Mouse (Mus musculus) stomach, embryonic 16.5 days (tissue): ENCODE data around the gene Rcor3. TPM values are rescaled to one million over a fixed set of nuclear protein-coding genes. Genes with fewer than 3 reads are reported as not detected.

ENCODE experiments used
- ATAC-seq: fragments of 200-750 bp; cut with Nextera tagmentation; 2 replicates; pipeline ENCODE4 v1.8.0; 2017; ENCODE audit warnings: moderate number of reproducible peaks, moderate TSS enrichment; ENCODE audit not compliant: insufficient read depth, low FRiP score
- H3K27ac ChIP-seq: fragments of 300-500 bp; sonication (generic); 2 replicates; pipeline ENCODE4 v1.5.1; 2014; ENCODE audit warnings: low read length
- H3K27me3 ChIP-seq: fragments of 300-500 bp; sonication (generic); 2 replicates; pipeline ENCODE4 v1.6.1; 2014; ENCODE audit warnings: low read length, control low read depth, mixed read lengths; ENCODE audit not compliant: control insufficient read depth, insufficient read depth
- H3K36me3 ChIP-seq: fragments of 300-500 bp; sonication (generic); 2 replicates; pipeline ENCODE4 v1.6.1; 2014; ENCODE audit warnings: low read length; ENCODE audit not compliant: control insufficient read depth, insufficient read depth
- H3K4me1 ChIP-seq: fragments of 300-500 bp; sonication (generic); 2 replicates; pipeline ENCODE4 v1.6.1; 2014; ENCODE audit warnings: low read length, control low read depth, mixed read lengths; ENCODE audit not compliant: control insufficient read depth, insufficient read depth
- H3K4me2 ChIP-seq: fragments of 300-500 bp; sonication (generic); 2 replicates; pipeline ENCODE4 v1.6.1; 2014; ENCODE audit warnings: low read depth, low read length, mixed read lengths
- H3K4me3 ChIP-seq: fragments of 300-500 bp; sonication (generic); replicated peaks from 2 replicates; pipeline ENCODE4 v1.5.1; 2014; ENCODE audit warnings: mild to moderate bottlenecking, low read length
- H3K9ac ChIP-seq: fragments of 300-500 bp; sonication (generic); 2 replicates; pipeline ENCODE4 v1.6.1; 2014; ENCODE audit warnings: low read length
- H3K9me3 ChIP-seq: fragments of 300-500 bp; sonication (generic); replicated peaks from 2 replicates; pipeline ENCODE4 v1.6.1; 2016; ENCODE audit warnings: low read length, control low read depth; ENCODE audit not compliant: control insufficient read depth
- WGBS: fragments of 180-500 bp; shearing (Covaris S2); extraction: QIAGEN DNeasy Blood & Tissue Kit; methylation state at CpG from one replicate; pipeline ENCODE4 v1.1.7; 2014; 5-methylcytosine and 5-hydroxymethylcytosine counted together
- polyA plus RNA-seq: library from polyadenylated mRNA; unstranded; fragments of >200 nt; fragmentation: Nextera tagmentation; extraction: Ambion mirVana; gene quantifications from 2 replicates; pipeline ENCODE4 v1.2.1, GENCODE M21; 2015

The Rcor3 gene
- polyA plus RNA-seq = 23.4 and 26.4 TPM in 2 replicates

DNA sequence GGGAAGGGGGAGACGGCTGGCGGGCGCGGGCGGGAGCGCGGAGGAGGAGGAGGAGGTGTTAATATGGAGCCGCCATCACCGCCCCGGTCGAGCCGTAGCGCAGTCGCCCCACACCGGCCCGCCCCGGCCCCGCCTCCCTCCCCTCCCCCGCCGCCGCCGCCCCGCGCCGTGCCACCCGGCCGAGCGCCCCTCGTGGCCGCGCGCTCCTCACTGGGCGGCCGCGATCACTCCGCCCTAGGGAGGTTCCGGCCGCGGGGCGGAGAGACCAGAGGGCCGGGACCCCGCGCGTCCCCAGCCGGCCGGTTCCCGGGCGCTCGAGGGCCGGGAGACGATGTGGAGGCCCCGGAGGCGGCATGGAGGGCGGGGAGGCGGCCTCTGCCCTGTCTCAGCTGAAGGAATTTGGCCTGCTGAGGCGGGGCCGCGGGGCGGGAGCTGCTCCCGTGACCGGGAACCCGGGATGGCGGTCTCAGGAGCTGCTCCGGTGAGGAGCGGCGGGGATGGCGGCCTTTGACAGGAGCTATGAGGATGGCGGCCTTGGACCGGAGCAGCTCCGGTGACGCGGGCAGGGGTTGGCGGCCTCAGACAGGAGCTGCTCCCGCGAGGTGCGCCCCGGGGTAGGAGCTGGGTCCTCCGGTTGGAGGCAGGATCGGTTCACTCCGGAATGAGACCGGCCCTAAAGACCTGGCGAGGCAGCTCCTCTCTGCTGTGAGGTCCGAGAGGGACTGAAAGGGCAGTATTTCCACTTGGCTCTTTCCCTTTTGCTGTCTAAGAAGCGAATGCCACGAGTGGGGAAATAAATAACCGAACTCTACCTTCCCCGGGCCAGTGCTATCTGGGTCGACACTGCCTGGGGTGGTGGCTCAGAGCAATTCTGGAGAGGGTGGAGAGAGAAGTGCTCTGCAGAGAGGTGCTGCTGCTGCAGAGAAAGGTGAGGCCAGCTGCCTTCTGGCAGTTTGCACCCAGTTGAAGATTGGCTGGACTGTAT is at the start of gene Rcor3:
TSS of gene Rcor3 (minus strand) at position 137 of the 985 bp plus-strand sequence.
- H3K9me3 ChIP-seq = no peaks in the 10 kb centered on the region
- H3K36me3 ChIP-seq = no peaks in the 10 kb centered on the region
- no peaks in the 10 kb centered on the region for H3K27me3 ChIP-seq
- peaks cover 17% of the 10 kb centered on the region for H3K4me1 ChIP-seq
- ATAC-seq = peak; percentile 91
- H3K27ac ChIP-seq = peak within 1 kb of the TSS; percentile 95
- WGBS = under 1% methylated on average over 64 of the region's 88 CpGs
- H3K9ac ChIP-seq = peak within 1 kb of the TSS; percentile 95
- peak within 1 kb of the TSS; percentile 92 for H3K4me3 ChIP-seq
- H3K4me2 ChIP-seq = peak within 1 kb of the TSS; percentile 85

DNA sequence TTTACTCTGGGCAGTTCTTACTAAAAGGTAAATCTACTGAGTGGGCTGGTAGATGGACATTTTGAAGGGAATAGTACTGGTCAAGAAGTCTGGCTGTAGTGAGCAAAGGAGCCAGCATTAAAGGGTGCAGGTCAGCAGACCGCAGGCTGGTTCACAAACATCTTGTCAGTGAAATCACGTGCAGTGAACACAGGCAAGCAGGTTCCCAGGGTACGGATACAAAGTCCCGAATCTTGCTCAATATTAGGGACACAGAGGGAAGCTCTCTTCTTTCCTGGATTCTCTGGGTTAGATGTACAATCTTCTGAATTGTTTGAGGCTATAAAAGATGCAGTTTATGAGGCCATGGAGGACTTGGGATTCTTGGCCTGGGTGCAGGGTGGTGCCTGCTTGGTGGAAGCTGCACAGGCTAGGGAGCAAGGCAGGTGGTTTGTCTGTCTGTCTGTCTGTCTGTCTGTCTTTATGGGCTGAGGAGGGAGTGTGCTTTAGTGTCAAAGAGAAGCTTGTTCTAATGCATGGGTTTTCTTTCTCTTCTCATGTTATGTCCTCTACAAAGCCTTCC is 43.9 kb upstream of the Rcor3 start:
- H3K9ac ChIP-seq = no peak overlapping the region
- 66% methylated on average over 4 of the region's 4 CpGs for WGBS
- no peak for ATAC-seq

DNA sequence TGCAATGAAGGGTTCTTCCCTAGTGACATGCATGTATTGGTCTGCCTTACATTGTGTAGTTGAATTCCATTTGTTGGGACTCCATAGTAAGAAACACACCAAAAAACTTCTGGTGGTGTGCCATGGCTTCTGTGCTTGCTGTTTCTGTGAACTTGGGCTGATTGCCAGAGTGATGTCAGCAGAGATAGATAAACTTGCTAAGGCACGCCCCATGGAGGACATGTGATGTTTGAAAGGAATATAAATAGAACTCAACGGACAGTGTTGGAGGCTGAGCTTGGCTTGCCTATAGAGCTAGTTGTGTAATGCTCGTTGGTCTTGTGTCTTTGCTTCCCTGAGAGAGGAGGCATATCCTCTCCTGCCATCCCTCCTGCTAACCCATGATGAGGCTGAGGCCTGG is 42.0 kb upstream of the Rcor3 start:
- no peaks in the 10 kb centered on the region for H3K4me1 ChIP-seq
- H3K9me3 ChIP-seq = no peaks in the 10 kb centered on the region
- no peak overlapping the region for H3K9ac ChIP-seq
- ATAC-seq = no peak
- no peaks in the 10 kb centered on the region for H3K27me3 ChIP-seq
- H3K4me3 ChIP-seq = no peak overlapping the region
- no peaks in the 10 kb centered on the region for H3K36me3 ChIP-seq
- 56% methylated on average over 3 of the region's 3 CpGs for WGBS
- H3K4me2 ChIP-seq = no peak overlapping the region
- no peak overlapping the region for H3K27ac ChIP-seq

More for the DNA sequence above, 43.9 kb upstream of the Rcor3 start:
- Histone ChIP-seq H3K4me2 (no peak overlapping the region), H3K27ac (no peak overlapping the region), H3K27me3 (no peaks in the 10 kb centered on the region), H3K4me3 (no peak overlapping the region), H3K4me1 (no peaks in the 10 kb centered on the region), H3K9me3 (no peaks in the 10 kb centered on the region), H3K36me3 (no peaks in the 10 kb centered on the region)

DNA sequence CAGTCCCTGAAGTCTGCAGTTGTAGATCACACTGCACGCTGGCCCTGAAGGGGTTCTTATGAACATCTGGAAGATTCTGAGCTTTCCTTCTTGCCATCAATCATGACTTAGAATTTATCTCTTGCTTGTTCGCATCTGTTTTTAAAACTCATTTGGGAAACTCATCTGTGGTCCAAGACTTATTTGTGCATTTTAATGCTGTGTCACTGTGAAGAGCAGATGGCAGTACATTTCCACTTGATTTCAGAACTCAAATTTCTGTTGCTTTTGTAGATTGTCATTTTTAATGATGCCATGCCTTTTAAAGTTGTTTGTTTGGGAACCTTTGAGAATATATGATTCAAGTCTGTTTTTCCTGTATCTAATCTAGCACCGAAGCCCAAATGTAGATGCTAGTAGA is 33.6 kb upstream of the Rcor3 start:
- no peaks in the 10 kb centered on the region for H3K27me3 ChIP-seq
- H3K36me3 ChIP-seq = no peaks in the 10 kb centered on the region
- no peak overlapping the region for H3K27ac ChIP-seq
- H3K9ac ChIP-seq = no peak overlapping the region
- 76% methylated on average over 3 of the region's 3 CpGs for WGBS
- no peak overlapping the region for H3K4me3 ChIP-seq
- no peaks in the 10 kb centered on the region for H3K9me3 ChIP-seq
- ATAC-seq = no peak
- no peaks in the 10 kb centered on the region for H3K4me1 ChIP-seq
- no peak overlapping the region for H3K4me2 ChIP-seq

DNA sequence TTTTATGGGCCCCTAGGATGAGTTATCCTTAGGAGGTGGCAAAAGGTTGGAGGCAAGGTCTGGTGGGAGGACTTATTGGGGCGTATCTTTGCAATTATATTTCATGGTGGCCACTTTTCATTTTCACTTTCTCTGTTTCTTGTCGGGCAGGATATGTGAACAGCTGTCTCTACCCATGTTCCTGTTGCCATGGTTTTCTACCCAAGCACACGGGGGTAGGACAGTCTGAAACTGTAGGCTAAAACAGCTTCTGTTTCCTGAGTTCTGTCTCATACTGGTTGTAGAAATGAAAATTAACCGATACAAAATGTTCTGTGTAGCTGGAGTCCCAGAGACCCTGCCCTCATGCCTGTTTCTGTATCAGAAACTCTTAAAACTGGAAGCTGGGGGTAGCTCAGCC is 13.3 kb upstream of the Rcor3 start:
- Histone ChIP-seq H3K27me3 (no peaks in the 10 kb centered on the region), H3K4me1 (no peaks in the 10 kb centered on the region), H3K4me3 (no peak overlapping the region), H3K4me2 (no peak overlapping the region), H3K9ac (no peak overlapping the region), H3K27ac (no peak overlapping the region), H3K9me3 (no peaks in the 10 kb centered on the region), H3K36me3 (no peaks in the 10 kb centered on the region)
- no peak for ATAC-seq
- WGBS = 90% methylated on average over 4 of the region's 4 CpGs

DNA sequence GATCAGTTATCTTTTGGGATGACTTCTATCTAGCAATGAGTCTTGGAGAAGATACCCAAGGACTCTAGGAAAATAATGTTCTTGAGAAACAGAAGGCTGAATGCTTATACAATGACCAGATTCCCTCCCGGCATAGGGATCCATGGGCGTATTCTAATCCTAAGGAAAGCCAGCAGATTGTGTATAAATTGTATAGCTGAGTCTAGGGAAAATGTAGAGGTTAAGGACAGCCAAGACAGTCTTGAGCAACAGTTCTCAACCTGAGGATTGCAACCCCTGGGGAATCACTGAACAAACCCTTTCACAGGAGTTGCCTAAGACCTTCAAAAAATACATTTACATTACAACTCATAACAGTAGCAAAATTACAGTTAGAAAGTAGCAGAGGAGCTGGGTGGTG is 2.5 kb upstream of the Rcor3 start:
- Histone ChIP-seq H3K36me3 (no peaks in the 10 kb centered on the region), H3K27ac (no peak overlapping the region), H3K9ac (no peak overlapping the region), H3K4me1 (peaks cover 14% of the 10 kb centered on the region), H3K9me3 (no peaks in the 10 kb centered on the region), H3K27me3 (no peaks in the 10 kb centered on the region), H3K4me3 (no peak overlapping the region), H3K4me2 (no peak overlapping the region)
- WGBS = 94% methylated on average over 2 of the region's 2 CpGs
- no peak for ATAC-seq

DNA sequence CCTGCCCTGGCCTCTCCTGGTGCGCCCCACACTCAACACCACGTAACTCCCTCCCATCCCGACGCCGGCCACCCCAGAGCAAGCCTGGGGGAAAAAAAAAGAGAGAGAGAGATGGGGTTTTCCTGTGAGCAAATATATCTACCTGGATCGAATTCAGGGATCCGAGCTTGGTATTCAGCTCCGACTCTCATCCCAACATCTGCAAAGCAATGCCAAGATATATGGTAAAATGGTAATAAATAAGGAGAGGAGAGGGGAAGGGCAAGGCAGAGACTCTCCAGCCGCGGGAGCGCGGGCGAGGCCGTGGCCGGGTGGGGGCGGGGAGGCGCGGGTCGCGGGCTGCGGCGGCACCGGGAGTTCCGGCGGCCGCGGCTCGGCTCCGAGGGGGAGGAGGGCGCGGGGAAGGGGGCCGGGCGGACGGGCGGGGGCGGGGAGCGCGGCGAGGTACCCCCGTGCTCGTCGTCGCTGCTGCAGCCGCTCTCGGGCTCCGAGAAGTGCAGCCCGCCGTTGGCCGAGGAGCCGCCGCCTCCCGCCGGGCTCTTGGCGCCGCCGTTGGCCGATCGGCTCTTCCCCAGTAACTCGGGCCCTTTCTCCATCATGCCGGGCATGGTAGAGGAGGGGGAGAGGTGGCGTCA is 454 bp downstream of the Rcor3 start:
- peak overlapping the region; percentile 95 for H3K9ac ChIP-seq
- H3K9me3 ChIP-seq = no peaks in the 10 kb centered on the region
- peak; percentile 18; the same call in 1 of the 2 replicates for ATAC-seq
- H3K4me3 ChIP-seq = peak overlapping the region; percentile 92
- peaks cover 17% of the 10 kb centered on the region for H3K4me1 ChIP-seq
- H3K27ac ChIP-seq = peak overlapping the region; percentile 95
- no peaks in the 10 kb centered on the region for H3K27me3 ChIP-seq
- H3K36me3 ChIP-seq = no peaks in the 10 kb centered on the region
- H3K4me2 ChIP-seq = peak overlapping the region; percentile 85
- WGBS = 2% methylated on average over 30 of the region's 61 CpGs

DNA sequence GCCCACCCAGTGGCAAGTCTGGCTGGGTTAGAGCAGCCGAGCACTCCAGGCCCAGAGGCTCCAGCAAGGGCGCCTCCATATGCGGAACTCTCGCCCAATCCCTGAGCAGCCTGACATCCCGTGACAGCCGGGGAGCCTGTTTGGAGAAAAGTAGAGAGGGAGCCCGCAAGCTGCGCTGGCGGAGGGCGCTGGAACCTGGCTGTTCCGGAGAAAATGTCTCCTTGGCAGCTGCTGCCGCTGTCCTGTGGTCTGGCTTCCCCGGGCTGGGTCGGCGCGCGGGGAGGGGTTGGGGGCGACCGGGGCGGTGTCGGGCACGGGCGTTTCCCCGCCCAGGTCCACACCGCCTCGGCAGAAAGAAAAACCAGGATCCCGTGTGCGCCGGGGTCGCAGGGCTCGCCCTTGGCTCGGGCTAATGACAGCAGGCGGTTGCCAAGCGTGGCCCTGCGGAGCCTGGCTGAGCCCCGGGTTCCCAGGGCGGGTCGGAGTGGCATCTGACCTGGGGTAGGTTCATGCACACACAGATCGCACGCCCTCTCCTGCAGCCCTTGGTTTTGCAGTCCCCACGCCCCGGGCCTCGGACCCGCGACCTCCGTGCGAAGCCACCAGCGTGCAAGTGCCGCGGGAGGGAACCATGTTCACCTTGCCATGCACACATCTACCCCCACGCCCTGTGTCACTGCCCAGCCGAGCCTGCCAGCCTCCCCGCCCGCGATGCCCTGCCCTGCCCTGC is 1.1 kb downstream of the Rcor3 start:
- peak overlapping the region; percentile 95 for H3K9ac ChIP-seq
- peak overlapping the region; percentile 92 for H3K4me3 ChIP-seq
- H3K9me3 ChIP-seq = no peaks in the 10 kb centered on the region
- H3K4me2 ChIP-seq = peak overlapping the region; percentile 85
- no peaks in the 10 kb centered on the region for H3K36me3 ChIP-seq
- ATAC-seq = peak; percentile 81
- peaks cover 17% of the 10 kb centered on the region for H3K4me1 ChIP-seq
- H3K27me3 ChIP-seq = no peaks in the 10 kb centered on the region
- WGBS = under 1% methylated on average over 53 of the region's 55 CpGs
- H3K27ac ChIP-seq = peak overlapping the region; percentile 95
